Mouse (Mus musculus) limb, embryonic 11.5 days (tissue): ENCODE measurements around the gene Scaf11. TPM values are rescaled to one million over a fixed set of nuclear protein-coding genes. Genes with fewer than 3 reads are reported as not detected.

Experiments
- ATAC-seq: fragments of 200-750 bp; cut with Nextera tagmentation; 2 replicates; pipeline ENCODE4 v1.8.0; 2017; ENCODE audit warnings: low read depth; ENCODE audit not compliant: insufficient number of reproducible peaks, low FRiP score, low TSS enrichment
- DNase-seq: peaks from one replicate; pipeline ENCODE4 v3.0.0-alpha.2; 2015; ENCODE audit warnings: low spot score
- H3K27ac ChIP-seq: fragments of 300-500 bp; sonication (generic); replicated peaks from 2 replicates; pipeline ENCODE4 v1.5.1; 2014; ENCODE audit warnings: low read depth, mild to moderate bottlenecking, low read length
- H3K27me3 ChIP-seq: fragments of 300-500 bp; sonication (generic); 2 replicates; pipeline ENCODE4 v1.6.1; 2014; ENCODE audit warnings: mild to moderate bottlenecking, low read length, mixed read lengths; ENCODE audit not compliant: control insufficient read depth, insufficient read depth
- H3K36me3 ChIP-seq: fragments of 300-500 bp; sonication (generic); 2 replicates; pipeline ENCODE4 v1.6.1; 2014; ENCODE audit warnings: mild to moderate bottlenecking, low read length, moderate library complexity, mixed read lengths; ENCODE audit not compliant: control insufficient read depth, insufficient read depth
- H3K4me1 ChIP-seq: fragments of 300-500 bp; sonication (generic); 2 replicates; pipeline ENCODE4 v1.6.1; 2014; ENCODE audit warnings: low read length, mixed read lengths; ENCODE audit not compliant: control insufficient read depth, insufficient read depth
- H3K4me2 ChIP-seq: fragments of 300-500 bp; sonication (generic); 2 replicates; pipeline ENCODE4 v1.6.1; 2014; ENCODE audit warnings: low read depth, mild to moderate bottlenecking, moderate library complexity; ENCODE audit not compliant: severe bottlenecking
- H3K4me3 ChIP-seq: fragments of 300-500 bp; sonication (generic); 2 replicates; pipeline ENCODE4 v1.5.1; 2014; ENCODE audit warnings: low read depth, low read length
- H3K9ac ChIP-seq: fragments of 300-500 bp; sonication (generic); 2 replicates; pipeline ENCODE4 v1.6.1; 2014; ENCODE audit warnings: mild to moderate bottlenecking, low read length
- H3K9me3 ChIP-seq: fragments of 300-500 bp; sonication (generic); 2 replicates; pipeline ENCODE4 v1.6.1; 2016; ENCODE audit warnings: low read length; ENCODE audit not compliant: control insufficient read depth
- WGBS: fragments of 180-500 bp; shearing (Covaris S2); extraction: QIAGEN DNeasy Blood & Tissue Kit; methylation state at CpG from one replicate; pipeline ENCODE4 v1.1.7; 2014; 5-methylcytosine and 5-hydroxymethylcytosine counted together
- polyA plus RNA-seq: library from polyadenylated mRNA; unstranded; fragments of >200 nt; fragmentation: Nextera tagmentation; extraction: Ambion mirVana; gene quantifications from 2 replicates; pipeline ENCODE4 v1.2.1, GENCODE M21; 2014

Gene Scaf11
- polyA plus RNA-seq, 1 experiment from 2014 or later: 138 TPM

- 0% methylated on average over 9 of the region's 50 CpGs for WGBS
- Histone ChIP-seq H3K27ac (peak overlapping the region; percentile 100), H3K36me3 (no peaks in the 10 kb centered on the region), H3K4me3 (peak overlapping the region; percentile 90), H3K9me3 (no peaks in the 10 kb centered on the region), H3K4me2 (peak overlapping the region; percentile 56), H3K27me3 (no peaks in the 10 kb centered on the region), H3K4me1 (peaks cover 3% of the 10 kb centered on the region; the same call in 1 of the 2 replicates), H3K9ac (peak overlapping the region; percentile 97)
- no peak for DNase-seq
- no peak for ATAC-seq
These were observed 253 bp downstream of the Scaf11 start for GRCm38 (mm10) chr15:96460451-96460729.

- peaks cover 3% of the 10 kb centered on the region; the same call in 1 of the 2 replicates for H3K4me1 ChIP-seq
- DNase-seq: peak; percentile 72
- peak overlapping the region; percentile 100 for H3K27ac ChIP-seq
- peak overlapping the region; percentile 97 for H3K9ac ChIP-seq
- H3K9me3 ChIP-seq: no peaks in the 10 kb centered on the region
- under 1% methylated on average over 66 of the region's 71 CpGs for WGBS
- H3K27me3 ChIP-seq: no peaks in the 10 kb centered on the region
- no peaks in the 10 kb centered on the region for H3K36me3 ChIP-seq
- H3K4me2 ChIP-seq: peak overlapping the region; percentile 56
- H3K4me3 ChIP-seq: peak overlapping the region; percentile 90
- peak; percentile 32; the same call in 1 of the 2 replicates for ATAC-seq
These were observed 747 bp downstream of the Scaf11 start for GRCm38 (mm10) chr15:96459741-96460450.

DNA sequence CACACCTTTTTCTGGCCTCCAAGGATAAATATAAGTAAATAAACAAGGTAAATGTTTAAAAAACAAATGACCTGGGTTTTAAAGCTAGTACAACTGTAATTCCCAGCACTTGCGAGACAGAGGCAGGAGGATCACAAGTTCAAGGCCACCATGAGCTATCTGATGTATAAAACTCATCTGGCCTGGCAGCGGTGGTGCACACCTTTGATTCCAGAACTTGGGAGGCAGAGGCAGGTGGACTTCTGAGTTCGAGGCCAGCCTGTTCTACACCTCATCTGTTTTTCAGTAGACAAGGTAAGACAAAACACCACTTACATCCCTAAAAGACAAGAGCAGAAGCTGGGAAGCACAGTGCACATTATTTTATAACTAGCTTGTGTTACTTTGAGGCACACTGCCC lies 2.4 kb downstream of the Scaf11 start:
- WGBS: 94% methylated on average over 3 of the region's 3 CpGs
- no peak for ATAC-seq
- DNase-seq: no peak
- H3K9me3 ChIP-seq: no peaks in the 10 kb centered on the region
- no peak overlapping the region for H3K4me2 ChIP-seq
- no peak overlapping the region for H3K9ac ChIP-seq
- no peak overlapping the region for H3K27ac ChIP-seq
- no peak overlapping the region for H3K4me3 ChIP-seq
- peaks cover 3% of the 10 kb centered on the region; the same call in 1 of the 2 replicates for H3K4me1 ChIP-seq
- H3K36me3 ChIP-seq: no peaks in the 10 kb centered on the region
- H3K27me3 ChIP-seq: no peaks in the 10 kb centered on the region

- Histone ChIP-seq H3K4me1 (peaks cover 3% of the 10 kb centered on the region; the same call in 1 of the 2 replicates), H3K27me3 (no peaks in the 10 kb centered on the region), H3K27ac (no peak overlapping the region), H3K36me3 (no peaks in the 10 kb centered on the region), H3K4me2 (no peak overlapping the region), H3K9ac (no peak overlapping the region), H3K4me3 (no peak overlapping the region), H3K9me3 (no peaks in the 10 kb centered on the region)
- ATAC-seq (no peak), DNase-seq (no peak)
- 86% methylated on average over 3 of the region's 3 CpGs for WGBS
These were observed 3.3 kb downstream of the Scaf11 start for GRCm38 (mm10) chr15:96457338-96457664.

GRCm38 (mm10) chr15:96456651-96457337 lies 3.8 kb downstream of the Scaf11 start:
- no peak for DNase-seq
- Histone ChIP-seq H3K27me3 (no peaks in the 10 kb centered on the region), H3K36me3 (peaks cover 2% of the 10 kb centered on the region; the same call in 1 of the 2 replicates), H3K27ac (no peak overlapping the region), H3K4me2 (no peak overlapping the region), H3K9me3 (no peaks in the 10 kb centered on the region), H3K4me3 (no peak overlapping the region), H3K4me1 (no peaks in the 10 kb centered on the region), H3K9ac (no peak overlapping the region)
- no peak for ATAC-seq
- WGBS: 92% methylated on average over 5 of the region's 5 CpGs

DNA sequence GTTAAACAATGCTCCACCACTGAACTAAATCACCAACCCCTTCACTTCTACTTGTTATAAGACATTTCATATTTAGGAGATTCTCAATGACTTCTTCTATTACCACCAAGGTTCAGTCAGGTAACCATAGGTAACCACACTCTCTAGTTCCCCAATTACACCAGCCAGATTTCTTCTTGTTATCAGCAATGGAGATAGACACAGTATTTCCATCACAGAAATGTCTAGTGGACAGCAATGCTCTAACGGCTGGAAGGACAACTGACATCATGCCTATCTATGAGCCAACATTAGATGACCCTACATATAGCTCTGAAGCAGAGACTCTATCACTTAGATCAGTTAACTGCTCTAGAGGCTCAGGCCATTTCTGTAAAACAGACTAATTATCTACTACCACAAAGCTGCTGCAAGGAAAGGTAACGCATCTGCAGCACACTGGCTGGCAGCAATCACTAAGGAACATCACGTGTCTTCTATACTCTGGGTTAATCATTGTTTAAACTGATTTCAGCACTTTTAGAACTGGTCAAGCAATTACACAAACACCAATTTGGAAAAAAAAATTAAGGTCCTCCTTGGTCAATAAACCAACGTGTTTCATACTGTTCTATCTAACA lies 4.9 kb downstream of the Scaf11 start:
- no peak overlapping the region for H3K27ac ChIP-seq
- 86% methylated on average over 4 of the region's 4 CpGs for WGBS
- no peaks in the 10 kb centered on the region for H3K4me1 ChIP-seq
- no peak overlapping the region for H3K4me3 ChIP-seq
- ATAC-seq: no peak
- no peaks in the 10 kb centered on the region for H3K27me3 ChIP-seq
- no peak overlapping the region for H3K4me2 ChIP-seq
- no peaks in the 10 kb centered on the region for H3K9me3 ChIP-seq
- no peak for DNase-seq
- peaks cover 6% of the 10 kb centered on the region; the same call in 1 of the 2 replicates for H3K36me3 ChIP-seq
- no peak overlapping the region for H3K9ac ChIP-seq

- Histone ChIP-seq H3K27me3 (no peaks in the 10 kb centered on the region), H3K36me3 (peaks cover 10% of the 10 kb centered on the region; the same call in 1 of the 2 replicates), H3K27ac (no peak overlapping the region), H3K9ac (no peak overlapping the region), H3K4me2 (no peak overlapping the region), H3K4me3 (no peak overlapping the region), H3K4me1 (no peaks in the 10 kb centered on the region), H3K9me3 (no peaks in the 10 kb centered on the region)
- no peak for DNase-seq
- 88% methylated on average over 1 of the region's 1 CpGs for WGBS
- no peak for ATAC-seq
These were observed 7.3 kb downstream of the Scaf11 start for GRCm38 (mm10) chr15:96453346-96453745.

DNA sequence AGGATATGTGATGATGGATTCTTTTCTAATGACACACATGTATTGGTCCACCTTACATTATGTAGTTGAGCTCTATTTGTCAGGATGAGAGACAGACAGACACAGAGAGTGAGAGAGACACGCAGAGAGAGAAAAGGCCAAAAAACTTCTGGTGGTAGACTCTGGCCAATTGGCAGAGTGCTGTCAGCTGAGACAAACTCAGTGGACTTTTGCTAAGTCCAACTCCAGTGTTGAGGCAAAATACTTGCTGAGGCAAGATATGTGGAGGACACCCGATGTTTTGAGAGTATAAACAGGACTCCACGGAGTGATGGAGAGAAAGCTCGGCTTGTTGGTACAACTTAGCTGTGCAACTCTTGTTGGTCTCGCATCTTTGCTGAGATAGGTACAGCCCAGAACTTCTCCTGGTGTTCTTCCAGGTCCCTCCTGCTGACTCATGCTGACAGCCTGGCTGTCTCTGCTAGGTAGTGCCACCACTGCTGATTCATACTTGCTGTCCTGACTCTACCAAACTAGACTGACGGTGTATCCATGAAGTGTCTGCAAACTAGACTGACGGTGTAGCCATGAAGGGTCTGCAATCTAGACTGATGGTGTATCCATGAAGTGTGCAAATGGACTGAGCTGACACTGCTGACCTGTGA lies 11.9 kb downstream of the Scaf11 start:
- Histone ChIP-seq H3K27me3 (no peaks in the 10 kb centered on the region), H3K36me3 (peaks cover 10% of the 10 kb centered on the region; the same call in 1 of the 2 replicates), H3K4me1 (no peaks in the 10 kb centered on the region), H3K4me3 (no peak overlapping the region), H3K27ac (no peak overlapping the region), H3K9me3 (no peaks in the 10 kb centered on the region), H3K4me2 (no peak overlapping the region), H3K9ac (no peak overlapping the region)
- WGBS: 92% methylated on average over 7 of the region's 7 CpGs
- ATAC-seq: no peak
- DNase-seq: no peak
